Mouse (Mus musculus): ENCODE results near the gene Tspyl2. TPM values are rescaled to one million over a fixed set of nuclear protein-coding genes. Genes with fewer than 3 reads are reported as not detected.

Gene Tspyl2
- 15.6 and 18.3 TPM in 2 replicates for polyA plus RNA-seq (2015; fragmentation: Nextera tagmentation; extraction: Ambion mirVana)

DNA sequence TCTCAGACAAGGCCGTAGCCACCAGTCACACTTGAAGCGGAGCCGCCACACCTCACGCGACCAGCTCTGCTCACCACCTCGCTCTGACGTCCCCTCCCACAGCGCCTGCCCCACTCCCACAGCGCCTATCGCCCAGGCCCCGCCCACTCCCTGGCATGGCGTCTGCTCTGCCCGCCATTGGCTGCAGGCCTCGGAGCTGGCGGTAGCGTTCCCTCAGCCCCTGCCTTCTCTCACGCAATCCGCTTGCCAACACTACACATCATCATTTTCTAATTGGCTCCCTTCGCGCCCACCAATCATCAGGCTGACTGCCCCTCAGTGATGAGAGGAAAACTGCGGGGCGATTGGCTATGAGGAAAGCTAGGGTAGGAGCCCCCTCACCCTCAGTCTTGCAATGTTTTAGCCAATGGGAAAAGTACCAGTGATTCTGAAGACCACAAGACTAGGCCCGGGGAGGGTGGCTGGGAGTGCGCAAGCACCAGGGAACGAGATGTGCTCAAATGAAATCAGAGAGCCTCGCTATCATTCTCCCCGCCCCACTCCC lies at the start of gene Tspyl2:
Tspyl2 (minus strand) TSS at position 68 of the 544 bp plus-strand sequence.
- 10% methylated on average over 27 of the region's 27 CpGs for WGBS
- Histone ChIP-seq H3K4me1 (replicated peaks) (peaks cover 8% of the 10 kb centered on the region; the same call in 1 of the 2 replicates), H3K27me3 (peaks cover 41% of the 10 kb centered on the region), H3K9me3 (replicated peaks) (no peaks in the 10 kb centered on the region), H3K4me2 (peak within 1 kb of the TSS; percentile 62), H3K36me3 (0 out of 2 replicates have a peak, but pooled peaks cover 5% of the 10 kb centered on the region), H3K27ac (peak within 1 kb of the TSS; percentile 86), H3K4me3 (peak within 1 kb of the TSS; percentile 69), H3K9ac (peak within 1 kb of the TSS; percentile 75)
- peak; percentile 98 for ATAC-seq (replicated peaks; ENCODE audit: insufficient number of reproducible peaks, insufficient read depth, low FRiP score, low read depth)

DNA sequence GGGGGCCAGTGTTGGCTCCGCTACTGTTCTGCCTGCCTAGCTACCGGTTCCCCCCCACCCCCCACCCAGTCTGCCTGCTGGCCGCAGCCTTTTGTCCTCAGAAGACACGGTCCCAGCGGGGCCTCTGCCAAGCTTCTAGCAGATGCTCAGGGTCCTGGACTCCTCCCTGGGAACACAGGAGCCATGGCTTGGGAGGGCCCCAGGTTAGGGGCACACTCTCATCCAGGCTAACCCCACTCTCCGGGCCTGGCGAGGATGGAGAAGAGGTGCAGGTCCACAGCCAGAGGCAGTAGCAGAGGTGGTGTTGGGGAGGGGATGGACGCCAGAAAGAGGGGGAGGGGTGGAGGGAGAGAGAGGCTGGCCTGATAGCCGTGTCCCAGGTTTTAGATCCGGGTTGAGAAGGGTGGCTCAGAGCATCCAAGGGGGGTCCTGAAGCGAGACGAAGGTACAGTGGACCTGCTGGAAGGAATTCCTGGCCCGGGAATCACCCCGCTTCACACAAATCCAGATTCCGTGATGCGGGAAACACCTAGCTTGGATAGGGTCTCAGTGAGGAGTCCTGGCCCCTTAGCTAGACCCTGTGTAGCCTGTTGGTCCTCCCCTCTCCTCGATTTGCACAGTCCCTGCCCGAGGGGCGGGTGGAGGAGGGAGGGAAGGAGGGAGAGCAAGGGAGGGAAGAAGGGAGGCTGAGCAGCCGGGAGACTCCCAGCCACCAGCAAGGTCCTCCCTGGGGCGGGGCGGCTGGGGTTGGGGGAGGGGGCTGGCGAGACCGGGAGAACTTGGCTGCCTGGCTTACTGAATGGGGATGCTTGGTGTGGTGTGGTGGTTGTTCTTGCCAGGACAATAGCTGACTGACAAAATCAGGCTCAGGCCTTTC lies 26.4 kb upstream of the Tspyl2 start, which contains the start of gene Gpr173:
Gpr173 (minus strand) TSS at position 308 of the 877 bp plus-strand sequence.
- no peaks in the 10 kb centered on the region for H3K4me1 ChIP-seq (replicated peaks)
- H3K4me3 ChIP-seq: peak within 1 kb of the TSS; percentile 59
- H3K27me3 ChIP-seq: peaks cover 26% of the 10 kb centered on the region

DNA sequence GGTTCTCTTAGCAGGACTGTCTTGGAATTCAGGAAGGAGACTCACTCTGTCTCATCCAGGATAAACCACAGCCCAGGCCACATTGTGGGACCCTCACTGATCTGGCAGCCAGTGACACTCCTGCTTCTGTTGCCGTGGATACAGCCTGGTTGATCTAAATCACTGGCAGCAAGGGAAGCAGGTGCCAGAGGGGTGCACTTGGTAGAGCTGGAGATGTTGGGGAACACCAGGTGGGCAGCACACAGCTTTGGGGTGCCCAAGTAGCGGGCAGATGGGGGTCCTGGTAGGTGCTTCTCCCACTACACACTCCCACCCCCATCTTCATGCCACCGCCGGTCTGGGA lies 25.8 kb upstream of the Tspyl2 start:
- WGBS: 14% methylated on average over 4 of the region's 4 CpGs
- Histone ChIP-seq H3K4me2 (peak overlapping the region; percentile 65), H3K9ac (peak overlapping the region; percentile 50), H3K9me3 (replicated peaks) (no peaks in the 10 kb centered on the region), H3K4me3 (peak overlapping the region; percentile 59), H3K27me3 (peaks cover 28% of the 10 kb centered on the region), H3K36me3 (no peaks in the 10 kb centered on the region), H3K27ac (0 out of 2 replicates have a peak overlapping the region, but pooled peaks have one; percentile 6), H3K4me1 (replicated peaks) (no peaks in the 10 kb centered on the region)
- no peak for ATAC-seq (replicated peaks; ENCODE audit: insufficient number of reproducible peaks, insufficient read depth, low FRiP score, low read depth)

More for the DNA sequence above, 26.4 kb upstream of the Tspyl2 start, which contains the start of gene Gpr173:
- Histone ChIP-seq H3K36me3 (no peaks in the 10 kb centered on the region), H3K9me3 (replicated peaks) (no peaks in the 10 kb centered on the region), H3K9ac (peak within 1 kb of the TSS; percentile 50), H3K27ac (peak within 1 kb of the TSS; percentile 6; the same call in 1 of the 2 replicates), H3K4me2 (peak within 1 kb of the TSS; percentile 65)
- peak; percentile 94 for ATAC-seq (replicated peaks; ENCODE audit: insufficient number of reproducible peaks, insufficient read depth, low FRiP score, low read depth)
- WGBS: 14% methylated on average over 23 of the region's 24 CpGs

DNA sequence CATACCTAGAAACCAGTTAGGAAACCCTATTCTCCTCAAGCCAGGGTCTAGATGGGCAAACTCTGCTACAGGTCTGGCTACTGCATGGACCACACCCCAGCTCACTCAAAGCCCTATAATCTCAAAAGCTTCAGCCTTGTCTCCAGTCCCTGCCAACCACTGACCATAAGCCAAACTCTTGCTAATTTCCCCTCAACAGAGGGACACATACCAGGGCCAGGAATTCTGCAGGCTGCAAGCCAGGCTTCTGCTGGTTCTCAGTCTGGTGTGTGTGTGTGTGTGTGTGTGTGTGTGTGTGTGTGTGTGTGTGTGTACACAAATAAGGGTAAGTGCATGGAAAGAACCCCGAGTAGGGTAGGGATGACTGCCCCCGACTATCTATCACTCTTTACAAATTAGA lies 24.2 kb upstream of the Tspyl2 start:
- Histone ChIP-seq H3K36me3 (no peaks in the 10 kb centered on the region), H3K27me3 (peaks cover 33% of the 10 kb centered on the region), H3K4me1 (replicated peaks) (no peaks in the 10 kb centered on the region), H3K9ac (no peak overlapping the region), H3K4me3 (no peak overlapping the region), H3K27ac (no peak overlapping the region), H3K4me2 (no peak overlapping the region), H3K9me3 (replicated peaks) (no peaks in the 10 kb centered on the region)
- WGBS: 58% methylated on average over 2 of the region's 2 CpGs
- no peak for ATAC-seq (replicated peaks; ENCODE audit: insufficient number of reproducible peaks, insufficient read depth, low FRiP score, low read depth)

DNA sequence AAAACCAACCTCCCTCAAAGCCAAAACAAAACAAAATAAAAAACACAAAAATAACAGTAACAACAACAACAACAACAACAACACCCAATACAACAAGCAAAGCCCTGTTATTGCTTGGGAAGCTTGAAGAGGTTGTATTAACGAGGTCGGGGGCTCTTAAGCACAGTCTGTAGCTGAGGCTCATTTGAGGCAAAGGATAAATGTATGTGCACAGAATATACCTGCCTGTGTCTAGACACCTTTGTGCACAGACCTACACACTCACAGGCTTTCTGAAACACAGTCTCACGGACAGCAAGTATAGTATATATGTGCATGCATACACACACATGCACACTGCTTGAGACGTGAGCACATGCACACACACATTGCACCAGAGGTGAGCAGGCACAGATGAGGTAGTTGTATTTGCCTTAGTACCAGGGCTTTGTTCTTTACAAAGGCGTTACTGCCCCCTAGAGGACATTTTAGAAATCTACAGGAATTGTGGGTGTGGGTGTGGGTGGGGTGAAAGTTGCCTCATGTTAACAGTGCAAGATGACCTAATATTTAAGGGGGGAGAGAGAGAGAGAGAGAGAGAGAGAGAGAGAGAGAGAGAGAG lies 10.4 kb upstream of the Tspyl2 start:
- no peaks in the 10 kb centered on the region for H3K36me3 ChIP-seq
- no peak overlapping the region for H3K27ac ChIP-seq
- H3K9ac ChIP-seq: no peak overlapping the region
- no peak overlapping the region for H3K4me2 ChIP-seq
- 24% methylated on average over 5 of the region's 5 CpGs for WGBS
- ATAC-seq (replicated peaks; ENCODE audit: insufficient number of reproducible peaks, insufficient read depth, low FRiP score, low read depth): peak; percentile 39; the same call in 1 of the 2 replicates
- no peaks in the 10 kb centered on the region for H3K9me3 ChIP-seq (replicated peaks)
- H3K27me3 ChIP-seq: peaks cover 19% of the 10 kb centered on the region; the same call in 1 of the 2 replicates
- H3K4me1 ChIP-seq (replicated peaks): no peaks in the 10 kb centered on the region
- H3K4me3 ChIP-seq: no peak overlapping the region

DNA sequence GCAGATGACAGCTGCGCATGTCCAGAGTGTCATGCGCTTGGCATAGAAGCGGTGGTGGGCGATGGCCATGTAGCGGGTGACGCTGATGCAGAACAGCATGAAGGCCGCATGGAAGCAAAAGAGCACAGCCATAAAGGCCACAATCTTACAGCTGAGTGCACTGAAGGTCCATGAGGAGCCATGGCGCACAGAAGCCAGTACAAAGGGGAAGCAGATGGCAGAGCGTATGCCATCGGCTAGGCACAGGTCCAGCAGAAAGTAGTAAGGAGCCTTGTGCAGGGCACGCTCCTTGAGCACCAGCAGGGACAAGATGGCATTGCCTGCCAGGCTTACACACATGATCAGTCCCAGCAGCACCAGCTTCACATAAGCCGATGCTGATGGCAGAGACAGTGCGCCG lies 4.8 kb upstream of the Tspyl2 start:
- no peaks in the 10 kb centered on the region for H3K9me3 ChIP-seq (replicated peaks)
- no peaks in the 10 kb centered on the region for H3K36me3 ChIP-seq
- H3K4me2 ChIP-seq: no peak overlapping the region
- no peak overlapping the region for H3K9ac ChIP-seq
- WGBS: 96% methylated on average over 14 of the region's 14 CpGs
- H3K4me1 ChIP-seq (replicated peaks): no peaks in the 10 kb centered on the region
- no peak overlapping the region for H3K27ac ChIP-seq
- H3K27me3 ChIP-seq: peaks cover 47% of the 10 kb centered on the region
- no peak overlapping the region for H3K4me3 ChIP-seq
- ATAC-seq (replicated peaks; ENCODE audit: insufficient number of reproducible peaks, insufficient read depth, low FRiP score, low read depth): no peak

DNA sequence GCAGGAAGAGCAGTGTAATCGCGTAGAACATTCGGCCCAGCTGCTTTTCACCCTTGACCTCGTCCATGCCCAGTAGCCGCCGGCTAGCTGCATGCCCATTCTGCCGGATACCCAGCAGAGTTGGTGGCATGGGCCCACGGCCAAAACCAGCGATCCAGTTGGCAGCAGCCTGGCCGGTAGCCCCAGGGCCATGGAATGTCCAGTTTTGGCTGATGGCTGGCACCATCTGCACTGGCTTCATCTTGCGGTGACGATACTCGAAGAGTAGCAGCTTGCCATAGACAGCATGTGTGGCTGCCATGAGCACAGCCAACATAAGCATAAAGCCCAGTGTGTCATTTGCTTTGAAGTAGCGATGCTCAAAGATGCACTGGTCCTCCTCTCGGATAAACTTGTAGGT lies 4.4 kb upstream of the Tspyl2 start:
- Histone ChIP-seq H3K4me3 (no peak overlapping the region), H3K9ac (no peak overlapping the region), H3K9me3 (replicated peaks) (no peaks in the 10 kb centered on the region), H3K27me3 (peaks cover 50% of the 10 kb centered on the region), H3K36me3 (no peaks in the 10 kb centered on the region), H3K4me2 (no peak overlapping the region), H3K27ac (no peak overlapping the region), H3K4me1 (replicated peaks) (no peaks in the 10 kb centered on the region)
- no peak for ATAC-seq (replicated peaks; ENCODE audit: insufficient number of reproducible peaks, insufficient read depth, low FRiP score, low read depth)
- WGBS: 85% methylated on average over 15 of the region's 15 CpGs

DNA sequence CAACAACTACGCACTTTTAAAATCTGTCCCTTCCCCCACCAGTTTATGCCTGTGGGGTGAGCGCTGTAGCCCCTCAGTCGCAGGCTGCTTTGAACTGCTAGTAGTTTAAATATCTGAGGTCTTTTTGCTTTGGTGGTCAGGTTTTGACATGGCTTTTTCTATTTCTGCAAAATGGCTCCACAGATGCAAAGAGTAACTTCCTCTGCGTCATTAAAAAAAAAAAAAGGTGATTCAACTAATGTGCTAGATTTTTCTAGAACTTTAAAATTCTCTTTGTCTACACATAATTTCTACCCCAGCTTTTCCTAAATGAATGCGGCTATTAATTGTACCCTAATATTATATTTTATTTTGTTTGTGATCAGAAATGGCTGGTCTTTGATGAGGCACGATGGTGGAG lies 678 bp upstream of the Tspyl2 start:
- Histone ChIP-seq H3K4me1 (replicated peaks) (peaks cover 8% of the 10 kb centered on the region; the same call in 1 of the 2 replicates), H3K4me2 (peak overlapping the region; percentile 62), H3K27me3 (peaks cover 41% of the 10 kb centered on the region), H3K27ac (peak overlapping the region; percentile 86), H3K9me3 (replicated peaks) (no peaks in the 10 kb centered on the region), H3K36me3 (0 out of 2 replicates have a peak, but pooled peaks cover 5% of the 10 kb centered on the region), H3K4me3 (peak overlapping the region; percentile 69), H3K9ac (no peak overlapping the region)
- ATAC-seq (replicated peaks; ENCODE audit: insufficient number of reproducible peaks, insufficient read depth, low FRiP score, low read depth): no peak
- 27% methylated on average over 6 of the region's 6 CpGs for WGBS

DNA sequence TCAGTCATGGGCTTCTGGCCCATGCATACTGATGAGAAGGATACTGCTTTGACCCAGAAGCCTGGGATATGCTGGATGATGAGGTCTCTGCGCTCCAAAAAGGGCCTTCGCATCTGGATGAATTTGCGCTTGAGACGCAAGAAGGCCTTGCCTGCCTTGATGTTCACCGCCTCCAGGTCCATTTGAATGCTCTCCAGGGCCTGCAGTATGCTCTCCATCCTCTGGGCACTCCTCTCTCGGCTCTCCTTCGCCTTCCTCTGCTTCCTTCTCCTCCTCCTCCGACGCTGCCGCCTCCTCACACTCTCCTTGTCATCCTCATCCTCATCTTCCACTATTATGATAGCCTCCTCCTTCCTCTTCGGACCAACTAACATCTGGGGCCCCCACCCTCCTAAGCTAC lies 729 bp downstream of the Tspyl2 start:
- 0 out of 2 replicates have a peak, but pooled peaks cover 5% of the 10 kb centered on the region for H3K36me3 ChIP-seq
- ATAC-seq (replicated peaks; ENCODE audit: insufficient number of reproducible peaks, insufficient read depth, low FRiP score, low read depth): no peak
- H3K4me3 ChIP-seq: peak overlapping the region; percentile 69
- peaks cover 12% of the 10 kb centered on the region for H3K4me1 ChIP-seq (replicated peaks)
- peak overlapping the region; percentile 86 for H3K27ac ChIP-seq
- 29% methylated on average over 11 of the region's 11 CpGs for WGBS
- H3K9me3 ChIP-seq (replicated peaks): no peaks in the 10 kb centered on the region
- H3K27me3 ChIP-seq: peaks cover 39% of the 10 kb centered on the region
- H3K9ac ChIP-seq: peak overlapping the region; percentile 75
- H3K4me2 ChIP-seq: peak overlapping the region; percentile 62

DNA sequence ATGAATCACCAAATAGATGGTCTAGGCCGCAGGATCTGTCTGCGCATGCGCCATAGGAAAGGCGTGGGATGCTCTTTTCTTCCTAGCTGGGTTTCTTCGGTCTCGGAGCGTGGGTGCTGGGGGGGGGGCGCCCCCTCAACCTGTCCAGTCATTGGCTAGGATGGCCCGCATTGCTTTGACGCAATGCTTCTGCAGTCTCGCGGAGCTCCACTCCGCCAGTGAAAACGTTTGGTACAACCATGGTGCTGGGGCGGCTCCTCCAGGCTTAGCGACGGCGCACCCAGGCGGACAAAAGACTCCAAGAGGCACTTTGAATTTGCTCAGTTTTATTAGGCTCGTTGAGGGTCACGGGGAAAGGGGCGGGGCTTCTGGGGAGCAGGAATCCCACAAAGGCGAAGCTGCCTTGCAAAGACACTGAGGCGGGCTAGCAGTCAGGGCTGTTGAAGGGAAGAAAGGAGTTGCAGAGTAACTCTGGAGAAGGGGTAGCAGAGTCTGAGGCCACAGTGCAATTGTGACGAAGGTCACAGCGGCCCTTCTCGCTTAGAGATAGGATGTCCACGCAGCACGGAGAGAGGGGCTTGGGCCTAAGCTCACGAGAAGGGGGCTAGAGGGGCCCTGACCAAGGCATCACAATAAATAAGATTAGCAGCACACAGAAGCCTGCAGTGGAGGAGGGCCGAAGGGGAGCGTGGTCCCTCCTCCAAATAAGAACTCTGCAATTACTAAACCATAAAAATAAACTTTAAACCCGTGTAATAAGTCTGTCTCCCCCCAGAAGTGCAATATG lies 5.5 kb downstream of the Tspyl2 start:
- peak overlapping the region; percentile 58 for H3K4me2 ChIP-seq
- peaks cover 12% of the 10 kb centered on the region for H3K4me1 ChIP-seq (replicated peaks)
- peak overlapping the region; percentile 54 for H3K9ac ChIP-seq
- peak; percentile 97 for ATAC-seq (replicated peaks; ENCODE audit: insufficient number of reproducible peaks, insufficient read depth, low FRiP score, low read depth)
- peak overlapping the region; percentile 39 for H3K4me3 ChIP-seq
- H3K27ac ChIP-seq: peak overlapping the region; percentile 88
- 11% methylated on average over 33 of the region's 33 CpGs for WGBS
- H3K9me3 ChIP-seq (replicated peaks): no peaks in the 10 kb centered on the region
- H3K36me3 ChIP-seq: 0 out of 2 replicates have a peak, but pooled peaks cover 5% of the 10 kb centered on the region
- H3K27me3 ChIP-seq: peaks cover 7% of the 10 kb centered on the region; the same call in 1 of the 2 replicates
